Mouse (Mus musculus) stomach, postnatal 0 days (tissue): ENCODE results near the gene Rasl11b. TPM values are rescaled to one million over a fixed set of nuclear protein-coding genes. Genes with fewer than 3 reads are reported as not detected.
A peak's percentile ranks its signal among the peaks of the same experiment; 100 is the strongest.

ENCODE experiments used
- ATAC-seq: fragments of 200-750 bp; cut with Nextera tagmentation; 2 replicates; pipeline ENCODE4 v1.8.0; 2017; ENCODE audit not compliant: low FRiP score, low TSS enrichment
- DNase-seq: peaks from one replicate; pipeline ENCODE4 v3.0.0-alpha.2; 2016; ENCODE audit warnings: low spot score
- H3K27ac ChIP-seq: fragments of 300-500 bp; sonication (generic); replicated peaks from 2 replicates; pipeline ENCODE4 v1.5.1; 2014; ENCODE audit warnings: mild to moderate bottlenecking, control low read depth
- H3K27me3 ChIP-seq: fragments of 300-500 bp; sonication (generic); 2 replicates; pipeline ENCODE4 v1.6.1; 2014; ENCODE audit warnings: low read length; ENCODE audit not compliant: control insufficient read depth, insufficient read depth
- H3K36me3 ChIP-seq: fragments of 300-500 bp; sonication (generic); 2 replicates; pipeline ENCODE4 v1.6.1; 2014; ENCODE audit warnings: low read length, mixed read lengths; ENCODE audit not compliant: control insufficient read depth, insufficient read depth
- H3K4me1 ChIP-seq: fragments of 300-500 bp; sonication (generic); replicated peaks from 2 replicates; pipeline ENCODE4 v1.6.1; 2014; ENCODE audit warnings: antibody characterized with exemption; ENCODE audit not compliant: control insufficient read depth, insufficient read depth
- H3K4me2 ChIP-seq: fragments of 300-500 bp; sonication (generic); replicated peaks from 2 replicates; pipeline ENCODE4 v1.6.1; 2014; ENCODE audit warnings: low read depth, mild to moderate bottlenecking, control low read depth, moderate library complexity
- H3K4me3 ChIP-seq: fragments of 300-500 bp; sonication (generic); 2 replicates; pipeline ENCODE4 v1.5.1; 2014; ENCODE audit warnings: low read depth, low read length, control low read depth
- H3K9ac ChIP-seq: fragments of 300-500 bp; sonication (generic); 2 replicates; pipeline ENCODE4 v1.6.1; 2014; ENCODE audit warnings: mild to moderate bottlenecking, low read length, control low read depth, mixed read lengths
- H3K9me3 ChIP-seq: fragments of 300-500 bp; sonication (generic); 2 replicates; pipeline ENCODE4 v1.6.1; 2016; ENCODE audit warnings: low read length; ENCODE audit not compliant: control insufficient read depth
- CTCF ChIP-seq: IDR thresholded peaks from 2 replicates; pipeline ENCODE4 v1.5.1; 2016; ENCODE audit warnings: antibody characterized with exemption, low read depth, mild to moderate bottlenecking, moderate library complexity
- EP300 ChIP-seq: optimal IDR thresholded peaks from 2 replicates; pipeline ENCODE3; 2016; ENCODE audit warnings: antibody characterized with exemption
- WGBS: fragments of 180-500 bp; shearing (Covaris S2); extraction: QIAGEN DNeasy Blood & Tissue Kit; methylation state at CpG from one replicate; pipeline ENCODE4 v1.1.7; 2014; 5-methylcytosine and 5-hydroxymethylcytosine counted together
- polyA plus RNA-seq: library from polyadenylated mRNA; unstranded; fragments of >200 nt; fragmentation: Nextera tagmentation; extraction: Ambion mirVana; gene quantifications from 2 replicates; pipeline ENCODE4 v1.2.1, GENCODE M21; 2015

Gene Rasl11b
- polyA plus RNA-seq, 1 experiment from 2014 or later, result 45.0 TPM

- peak; percentile 81 for ATAC-seq
- WGBS, result 32% methylated on average over 7 of the region's 7 CpGs
- Histone ChIP-seq H3K9ac (no peak overlapping the region), H3K36me3 (no peaks in the 10 kb centered on the region), H3K4me1 (peaks cover 10% of the 10 kb centered on the region), H3K4me2 (no peak overlapping the region), H3K27me3 (no peaks in the 10 kb centered on the region), H3K9me3 (no peaks in the 10 kb centered on the region), H3K27ac (no peak overlapping the region), H3K4me3 (no peak overlapping the region)
- peak; percentile 42 for DNase-seq
- no peak for TF ChIP-seq CTCF
- TF ChIP-seq EP300, result no peak
Measured at GRCm38 (mm10) chr5:74159906-74160305, 35.2 kb upstream of the Rasl11b start.

GRCm38 (mm10) chr5:74160349-74160748 is 34.7 kb upstream of the Rasl11b start:
- Histone ChIP-seq H3K36me3 (no peaks in the 10 kb centered on the region), H3K27ac (peak overlapping the region; percentile 82), H3K4me1 (peaks cover 10% of the 10 kb centered on the region), H3K27me3 (no peaks in the 10 kb centered on the region), H3K4me3 (no peak overlapping the region), H3K9ac (no peak overlapping the region), H3K9me3 (no peaks in the 10 kb centered on the region), H3K4me2 (no peak overlapping the region)
- DNase-seq, result no peak
- TF ChIP-seq EP300 (no peak), CTCF (no peak)
- ATAC-seq, result no peak
- 43% methylated on average over 4 of the region's 4 CpGs for WGBS

DNA sequence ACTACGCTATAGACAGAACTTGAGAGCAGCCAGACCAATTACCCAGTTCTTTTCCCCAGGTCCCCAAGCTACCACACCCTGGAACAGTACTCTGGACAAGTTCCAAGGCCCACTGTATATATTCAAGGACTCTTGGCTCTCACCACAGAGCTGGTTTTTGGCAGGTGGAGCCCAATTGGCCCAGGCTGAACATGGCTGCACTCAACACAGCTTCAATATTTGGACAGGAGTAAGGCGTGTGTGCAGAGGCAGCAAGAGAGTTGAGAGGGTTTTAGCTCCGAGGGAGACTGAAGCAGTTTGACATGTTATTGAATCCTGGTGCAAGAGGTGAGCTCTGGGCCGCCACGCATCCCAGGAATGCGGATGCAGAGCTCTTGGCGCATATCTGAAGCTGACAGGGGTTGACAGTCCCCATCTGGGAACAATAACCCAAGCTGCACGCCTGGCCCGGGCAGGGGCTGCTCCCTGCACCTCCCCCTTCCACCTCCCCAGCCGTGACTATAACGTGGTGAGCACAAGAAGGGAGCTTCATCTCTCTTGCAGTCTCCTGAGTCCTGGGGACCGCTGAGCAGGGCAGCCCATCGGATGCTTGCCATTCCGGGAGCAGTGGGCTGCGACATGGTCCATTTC is 33.7 kb upstream of the Rasl11b start:
- no peaks in the 10 kb centered on the region for H3K9me3 ChIP-seq
- H3K9ac ChIP-seq, result no peak overlapping the region
- 5% methylated on average over 15 of the region's 15 CpGs for WGBS
- ATAC-seq (peak; percentile 79), DNase-seq (peak; percentile 71)
- peak overlapping the region; percentile 42 for H3K4me2 ChIP-seq
- H3K4me1 ChIP-seq, result peaks cover 10% of the 10 kb centered on the region
- no peaks in the 10 kb centered on the region for H3K27me3 ChIP-seq
- no peak for TF ChIP-seq CTCF
- TF ChIP-seq EP300, result no peak
- no peak overlapping the region for H3K4me3 ChIP-seq
- H3K36me3 ChIP-seq, result no peaks in the 10 kb centered on the region
- peak overlapping the region; percentile 82 for H3K27ac ChIP-seq

GRCm38 (mm10) chr5:74162013-74162412 is 33.1 kb upstream of the Rasl11b start:
- ATAC-seq (no peak), DNase-seq (no peak)
- Histone ChIP-seq H3K27ac (peak overlapping the region; percentile 82), H3K27me3 (no peaks in the 10 kb centered on the region), H3K9me3 (no peaks in the 10 kb centered on the region), H3K4me3 (no peak overlapping the region), H3K36me3 (no peaks in the 10 kb centered on the region), H3K4me1 (peaks cover 10% of the 10 kb centered on the region), H3K9ac (no peak overlapping the region), H3K4me2 (peak overlapping the region; percentile 42)
- 48% methylated on average over 3 of the region's 3 CpGs for WGBS
- no peak for TF ChIP-seq EP300
- TF ChIP-seq CTCF, result no peak

- DNase-seq, result peak; percentile 42
- no peak overlapping the region for H3K4me2 ChIP-seq
- TF ChIP-seq EP300, result no peak
- TF ChIP-seq CTCF, result no peak
Measured at GRCm38 (mm10) chr5:74163141-74163540, 31.9 kb upstream of the Rasl11b start.

DNA sequence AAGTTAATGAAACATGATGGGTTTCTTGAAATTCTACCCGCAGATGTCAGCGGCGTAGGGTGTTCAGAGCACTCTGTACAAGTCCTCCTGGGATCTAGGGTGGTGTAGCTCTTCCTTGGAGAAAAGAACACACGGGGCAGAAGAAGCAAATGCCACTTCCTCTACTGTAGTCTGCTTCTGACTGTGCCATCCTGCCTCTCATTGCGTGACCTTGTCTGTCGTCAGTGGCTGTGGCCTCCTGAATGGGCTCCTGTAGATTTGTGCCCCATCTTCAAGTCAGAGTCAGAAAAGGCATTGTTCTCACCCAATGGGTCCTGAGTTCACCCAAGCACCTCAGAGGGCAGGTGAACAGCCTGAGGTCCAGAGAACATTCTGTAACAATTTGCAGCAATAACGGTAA is 30.5 kb upstream of the Rasl11b start:
- Histone ChIP-seq H3K4me2 (no peak overlapping the region), H3K9me3 (no peaks in the 10 kb centered on the region), H3K9ac (no peak overlapping the region), H3K27ac (no peak overlapping the region), H3K4me3 (no peak overlapping the region), H3K27me3 (no peaks in the 10 kb centered on the region), H3K36me3 (no peaks in the 10 kb centered on the region), H3K4me1 (peaks cover 10% of the 10 kb centered on the region)
- 87% methylated on average over 7 of the region's 7 CpGs for WGBS
- DNase-seq (no peak), ATAC-seq (no peak)
- TF ChIP-seq EP300, result no peak
- TF ChIP-seq CTCF, result no peak

More at GRCm38 (mm10) chr5:74163141-74163540, 31.9 kb upstream of the Rasl11b start:
- H3K27ac ChIP-seq, result no peak overlapping the region
- H3K36me3 ChIP-seq, result no peaks in the 10 kb centered on the region
- H3K4me3 ChIP-seq, result no peak overlapping the region
- ATAC-seq, result no peak
- H3K9ac ChIP-seq, result no peak overlapping the region
- WGBS, result 78% methylated on average over 6 of the region's 6 CpGs
- H3K27me3 ChIP-seq, result no peaks in the 10 kb centered on the region
- H3K4me1 ChIP-seq, result peaks cover 10% of the 10 kb centered on the region
- H3K9me3 ChIP-seq, result no peaks in the 10 kb centered on the region
